Mouse (Mus musculus) liver, embryonic 16.5 days (tissue): ENCODE results near the gene Hs6st2. TPM values are rescaled to one million over a fixed set of nuclear protein-coding genes. Genes with fewer than 3 reads are reported as not detected.

Experiments used
- ATAC-seq: fragments of 200-750 bp; cut with Nextera tagmentation; 2 replicates; pipeline ENCODE4 v1.8.0; 2017; ENCODE audit warnings: low read depth, mild to moderate bottlenecking, moderate number of reproducible peaks, moderate library complexity
- H3K27ac ChIP-seq: fragments of 300-500 bp; sonication (generic); 2 replicates; pipeline ENCODE4 v1.5.1; 2014; ENCODE audit warnings: mild to moderate bottlenecking, low read length
- H3K27me3 ChIP-seq: fragments of 300-500 bp; sonication (generic); 2 replicates; pipeline ENCODE4 v1.6.1; 2014; ENCODE audit warnings: low read depth, low read length, mixed read lengths; ENCODE audit not compliant: control insufficient read depth, insufficient read depth
- H3K36me3 ChIP-seq: fragments of 300-500 bp; sonication (generic); 2 replicates; pipeline ENCODE4 v1.6.1; 2014; ENCODE audit warnings: mild to moderate bottlenecking; ENCODE audit not compliant: control insufficient read depth, insufficient read depth
- H3K4me1 ChIP-seq: fragments of 300-500 bp; sonication (generic); 2 replicates; pipeline ENCODE4 v1.6.1; 2014; ENCODE audit warnings: low read depth, low read length, mixed read lengths; ENCODE audit not compliant: control insufficient read depth
- H3K4me2 ChIP-seq: fragments of 300-500 bp; sonication (generic); 2 replicates; pipeline ENCODE4 v1.6.1; 2014; ENCODE audit warnings: low read depth, low read length, mixed read lengths
- H3K4me3 ChIP-seq: fragments of 300-500 bp; sonication (generic); 2 replicates; pipeline ENCODE4 v1.5.1; 2014; ENCODE audit warnings: low read depth, mild to moderate bottlenecking, low read length
- H3K9ac ChIP-seq: fragments of 300-500 bp; sonication (generic); 2 replicates; pipeline ENCODE4 v1.6.1; 2014; ENCODE audit warnings: low read depth, low read length
- H3K9me3 ChIP-seq: fragments of 300-500 bp; sonication (generic); replicated peaks from 2 replicates; pipeline ENCODE4 v1.6.1; 2016; ENCODE audit warnings: low read length; ENCODE audit not compliant: control insufficient read depth
- WGBS: fragments of 180-500 bp; shearing (Covaris S2); extraction: QIAGEN DNeasy Blood & Tissue Kit; methylation state at CpG from one replicate; pipeline ENCODE4 v1.1.7; 2014; ENCODE audit not compliant: insufficient replicate concordance; 5-methylcytosine and 5-hydroxymethylcytosine counted together
- polyA plus RNA-seq: library from polyadenylated mRNA; unstranded; fragments of >200 nt; fragmentation: Nextera tagmentation; extraction: Ambion mirVana; gene quantifications from 2 replicates; pipeline ENCODE4 v1.2.1, GENCODE M21; 2015

Hs6st2 gene
- polyA plus RNA-seq, 1 experiment from 2014 or later: 0.83 TPM

GRCm38 (mm10) chrX:51680428-51681169 is 1.1 kb downstream of the Hs6st2 start:
- Histone ChIP-seq H3K4me2 (peak overlapping the region; percentile 46), H3K27me3 (peaks cover 51% of the 10 kb centered on the region), H3K9me3 (no peaks in the 10 kb centered on the region), H3K36me3 (no peaks in the 10 kb centered on the region), H3K27ac (no peak overlapping the region), H3K4me1 (no peaks in the 10 kb centered on the region), H3K4me3 (peak overlapping the region; percentile 29), H3K9ac (no peak overlapping the region)
- 19% methylated on average over 62 of the region's 70 CpGs for WGBS
- ATAC-seq: no peak

- no peaks in the 10 kb centered on the region for H3K36me3 ChIP-seq
- ATAC-seq: no peak
- peak overlapping the region; percentile 29 for H3K4me3 ChIP-seq
- no peaks in the 10 kb centered on the region for H3K9me3 ChIP-seq
- H3K9ac ChIP-seq: no peak overlapping the region
- H3K27ac ChIP-seq: no peak overlapping the region
- WGBS: 28% methylated on average over 46 of the region's 46 CpGs
- peak overlapping the region; percentile 46; the same call in 1 of the 2 replicates for H3K4me2 ChIP-seq
- H3K27me3 ChIP-seq: peaks cover 51% of the 10 kb centered on the region
- H3K4me1 ChIP-seq: no peaks in the 10 kb centered on the region
Observed at GRCm38 (mm10) chrX:51679601-51680427, 1.8 kb downstream of the Hs6st2 start.

DNA sequence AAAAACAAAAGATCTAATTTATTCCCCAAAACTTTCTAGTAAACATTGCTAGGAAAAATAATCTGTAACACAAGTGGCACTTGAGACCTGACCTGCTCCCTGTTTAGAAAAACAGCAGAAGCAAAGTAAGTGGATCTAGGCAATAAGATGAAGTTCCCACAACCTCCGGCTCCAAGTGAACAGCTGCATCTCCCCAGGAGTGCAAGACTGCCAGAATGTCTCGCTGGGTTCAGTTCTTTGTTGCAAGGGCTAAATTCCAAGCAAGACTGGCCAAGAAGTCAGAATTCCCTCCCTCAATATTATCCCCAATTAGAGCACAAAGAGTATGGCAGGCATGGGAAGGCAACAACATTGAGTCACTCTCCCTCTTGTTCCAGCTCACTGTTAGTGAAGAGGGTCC is 23.4 kb downstream of the Hs6st2 start:
- Histone ChIP-seq H3K27ac (no peak overlapping the region), H3K9me3 (no peaks in the 10 kb centered on the region), H3K4me2 (no peak overlapping the region), H3K4me3 (no peak overlapping the region), H3K36me3 (no peaks in the 10 kb centered on the region), H3K9ac (no peak overlapping the region), H3K4me1 (no peaks in the 10 kb centered on the region), H3K27me3 (no peaks in the 10 kb centered on the region; the same call in 1 of the 2 replicates)
- ATAC-seq: no peak
- WGBS: 39% methylated on average over 2 of the region's 2 CpGs

DNA sequence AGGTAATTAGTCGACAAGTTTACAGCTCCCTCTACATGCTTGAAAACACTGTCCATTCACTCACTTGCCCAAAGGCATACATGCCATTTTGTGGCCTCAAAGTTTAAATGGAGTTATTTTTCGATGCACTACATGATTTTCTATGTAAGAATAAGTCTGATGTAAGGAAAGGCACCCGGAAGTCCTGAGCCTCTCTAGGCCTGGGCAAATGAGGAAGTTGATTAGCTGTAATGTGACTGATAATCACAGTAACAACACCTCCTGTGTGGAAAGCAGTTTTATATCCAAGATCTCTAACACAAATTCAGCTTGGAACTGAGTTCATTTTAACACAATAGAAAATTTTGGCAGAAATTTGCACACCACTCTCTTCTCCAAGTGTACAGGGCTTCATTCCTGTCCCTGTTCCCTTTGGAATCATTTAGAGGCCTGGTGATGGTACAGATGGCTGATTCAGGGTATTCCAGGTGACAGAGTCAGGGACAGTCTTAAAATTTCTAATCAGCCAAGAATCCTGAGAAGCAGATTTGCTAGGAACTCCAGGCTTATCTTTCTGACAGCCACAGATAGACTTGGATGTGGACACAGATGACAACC is 38.9 kb downstream of the Hs6st2 start:
- Histone ChIP-seq H3K4me2 (no peak overlapping the region), H3K4me3 (no peak overlapping the region), H3K36me3 (no peaks in the 10 kb centered on the region), H3K27ac (no peak overlapping the region), H3K9ac (no peak overlapping the region), H3K4me1 (no peaks in the 10 kb centered on the region), H3K9me3 (no peaks in the 10 kb centered on the region), H3K27me3 (no peaks in the 10 kb centered on the region)
- no peak for ATAC-seq
- 43% methylated on average over 3 of the region's 3 CpGs for WGBS

DNA sequence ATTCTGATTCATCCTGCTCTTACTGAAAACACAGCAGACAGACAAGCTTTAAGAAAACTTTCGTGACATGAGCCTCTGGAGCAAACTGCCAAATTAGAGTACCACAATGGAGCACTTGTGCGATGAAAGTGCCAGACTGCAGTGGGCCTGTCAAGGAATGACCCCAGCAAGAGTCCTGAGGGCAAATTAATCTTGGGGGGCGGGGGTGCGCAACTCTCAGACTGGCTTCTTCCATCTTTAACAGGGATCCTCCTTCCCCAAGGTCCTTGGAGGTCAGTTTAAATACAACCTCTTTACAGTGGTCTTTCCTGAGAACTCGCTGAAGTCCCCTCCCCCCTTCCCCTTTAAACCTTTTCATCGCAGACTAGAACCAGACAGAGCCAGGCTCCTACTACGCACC is 45.9 kb downstream of the Hs6st2 start:
- H3K4me1 ChIP-seq: no peaks in the 10 kb centered on the region
- H3K27me3 ChIP-seq: no peaks in the 10 kb centered on the region
- H3K9me3 ChIP-seq: no peaks in the 10 kb centered on the region
- no peak overlapping the region for H3K9ac ChIP-seq
- ATAC-seq: no peak
- WGBS: 64% methylated on average over 7 of the region's 7 CpGs
- H3K27ac ChIP-seq: no peak overlapping the region
- no peak overlapping the region for H3K4me3 ChIP-seq
- no peak overlapping the region for H3K4me2 ChIP-seq
- H3K36me3 ChIP-seq: no peaks in the 10 kb centered on the region

DNA sequence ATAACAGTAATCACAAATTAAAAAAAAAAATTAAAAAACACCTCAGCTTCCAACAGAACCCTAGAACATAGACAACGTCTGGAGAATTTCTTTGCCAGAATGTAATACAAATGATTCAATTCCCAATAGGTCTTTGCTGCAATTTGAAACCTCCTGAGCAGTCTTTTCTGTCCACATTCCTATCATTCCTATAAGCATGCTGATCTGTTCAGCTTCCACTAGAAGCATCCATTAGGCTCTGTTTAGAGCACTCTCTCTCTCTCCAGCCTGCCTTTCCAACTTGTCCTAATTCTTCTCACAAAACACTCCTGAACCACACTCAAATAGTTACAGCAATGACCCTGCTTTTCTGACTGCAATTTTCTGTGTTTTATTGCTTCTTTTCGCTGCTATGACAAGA is 50.3 kb downstream of the Hs6st2 start:
- Histone ChIP-seq H3K9me3 (no peaks in the 10 kb centered on the region), H3K36me3 (no peaks in the 10 kb centered on the region), H3K27me3 (no peaks in the 10 kb centered on the region), H3K27ac (no peak overlapping the region), H3K4me3 (no peak overlapping the region), H3K4me1 (no peaks in the 10 kb centered on the region), H3K4me2 (no peak overlapping the region), H3K9ac (no peak overlapping the region)
- no peak for ATAC-seq
- WGBS: 39% methylated on average over 2 of the region's 2 CpGs

GRCm38 (mm10) chrX:51614384-51615004 is 67.2 kb downstream of the Hs6st2 start:
- H3K4me2 ChIP-seq: no peak overlapping the region
- no peak overlapping the region for H3K9ac ChIP-seq
- H3K27me3 ChIP-seq: no peaks in the 10 kb centered on the region
- no peak overlapping the region for H3K27ac ChIP-seq
- no peaks in the 10 kb centered on the region for H3K4me1 ChIP-seq
- no peak overlapping the region for H3K4me3 ChIP-seq
- no peaks in the 10 kb centered on the region for H3K9me3 ChIP-seq
- 57% methylated on average over 7 of the region's 7 CpGs for WGBS
- no peak for ATAC-seq
- H3K36me3 ChIP-seq: no peaks in the 10 kb centered on the region

- 32% methylated on average over 1 of the region's 1 CpGs for WGBS
- ATAC-seq: no peak
- H3K9ac ChIP-seq: no peak overlapping the region
- no peaks in the 10 kb centered on the region for H3K36me3 ChIP-seq
- no peak overlapping the region for H3K4me3 ChIP-seq
- no peaks in the 10 kb centered on the region for H3K4me1 ChIP-seq
- no peaks in the 10 kb centered on the region for H3K9me3 ChIP-seq
- no peaks in the 10 kb centered on the region for H3K27me3 ChIP-seq
- H3K27ac ChIP-seq: no peak overlapping the region
- no peak overlapping the region for H3K4me2 ChIP-seq
Observed at GRCm38 (mm10) chrX:51610743-51611142, 70.9 kb downstream of the Hs6st2 start.
